Mouse (Mus musculus) brown adipose tissue, adult 24 weeks (tissue): ENCODE measurements around the gene Foxk2. TPM values are rescaled to one million over a fixed set of nuclear protein-coding genes. Genes with fewer than 3 reads are reported as not detected.
"Not testable (repeated sequence)": the region's sequence is repeated elsewhere in the genome, so short reads cannot be mapped to it uniquely, and the experiment has no call there.

Experiments used
- H3K27ac ChIP-seq: fragments of 200-500 bp; replicated peaks from 2 replicates; pipeline ENCODE4 v1.5.1; 2012; ENCODE audit warnings: low read depth, mild to moderate bottlenecking, low read length
- H3K4me1 ChIP-seq: fragments of 200-500 bp; 2 replicates; pipeline ENCODE4 v1.6.1; 2012; ENCODE audit warnings: low read length, mixed read lengths; ENCODE audit not compliant: control insufficient read depth, insufficient read depth, insufficient read length
- H3K4me3 ChIP-seq: fragments of 200-500 bp; 2 replicates; pipeline ENCODE4 v1.5.1; 2012; ENCODE audit warnings: low read depth, mild to moderate bottlenecking, low read length, moderate library complexity; ENCODE audit not compliant: insufficient read depth
- polyA plus RNA-seq: library from polyadenylated mRNA; stranded (reverse); fragments of >200 nt; gene quantifications from 2 replicates; pipeline ENCODE4 v1.2.4, GENCODE M21; 2012; ENCODE audit not compliant: missing spikeins, insufficient read depth, insufficient read length

Foxk2 gene
- polyA plus RNA-seq, 1 experiment, result 22.6 TPM

DNA sequence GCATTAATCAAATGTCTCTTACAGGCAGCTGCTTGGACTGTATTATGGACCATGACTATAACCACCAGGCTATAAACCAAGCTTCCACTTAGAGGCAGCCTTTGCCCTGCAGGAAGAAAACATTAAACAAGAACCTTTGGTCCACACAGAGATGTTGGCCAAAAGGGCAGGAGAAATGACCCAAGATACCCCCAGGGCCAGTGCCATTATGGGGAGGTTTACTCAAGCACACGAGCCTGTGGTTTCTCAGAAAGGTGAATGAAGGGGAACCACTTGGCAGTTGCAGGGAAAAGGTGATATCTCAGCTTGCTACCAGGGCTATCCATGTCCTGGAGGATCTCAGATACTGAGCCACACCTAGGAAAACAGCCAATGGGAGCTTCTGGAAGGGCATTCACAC, 66.2 kb downstream of the Foxk2 start:
- Histone ChIP-seq H3K27ac (no peak overlapping the region), H3K4me3 (no peak overlapping the region)

DNA sequence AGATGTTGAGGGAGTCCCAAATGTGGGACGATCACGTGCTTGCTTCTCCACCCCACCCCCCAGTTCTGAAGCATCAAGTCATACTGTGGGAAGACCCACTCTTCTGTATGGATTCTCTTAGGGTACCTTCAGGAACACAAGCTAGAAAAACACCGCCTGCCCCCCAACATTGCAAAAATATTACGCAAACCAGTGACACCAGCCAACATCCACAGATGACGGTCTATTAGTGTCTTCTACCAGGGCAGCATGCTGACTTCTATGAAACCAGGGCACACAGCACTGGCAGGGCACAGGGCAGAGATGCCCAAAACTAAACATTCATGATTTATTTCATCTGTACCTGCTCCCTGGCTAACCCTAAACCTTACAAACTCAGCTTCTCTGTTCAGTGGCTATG, 66.9 kb downstream of the Foxk2 start:
- Histone ChIP-seq H3K27ac (no peak overlapping the region), H3K4me1 (0 out of 2 replicates have a peak, but pooled peaks cover 4% of the 10 kb centered on the region), H3K4me3 (no peak overlapping the region)

More for the DNA sequence above, 66.2 kb downstream of the Foxk2 start:
- 0 out of 2 replicates have a peak, but pooled peaks cover 4% of the 10 kb centered on the region for H3K4me1 ChIP-seq

- H3K27ac ChIP-seq, result no peak overlapping the region
- H3K4me1 ChIP-seq, result 0 out of 2 replicates have a peak, but pooled peaks cover 4% of the 10 kb centered on the region
- H3K4me3 ChIP-seq, result no peak overlapping the region
These were observed 68.4 kb downstream of the Foxk2 start for GRCm38 (mm10) chr11:121328206-121328605.

GRCm38 (mm10) chr11:121328619-121329018, 68.8 kb downstream of the Foxk2 start:
- Histone ChIP-seq H3K4me1 (0 out of 2 replicates have a peak, but pooled peaks cover 4% of the 10 kb centered on the region), H3K4me3 (no peak overlapping the region), H3K27ac (no peak overlapping the region)

DNA sequence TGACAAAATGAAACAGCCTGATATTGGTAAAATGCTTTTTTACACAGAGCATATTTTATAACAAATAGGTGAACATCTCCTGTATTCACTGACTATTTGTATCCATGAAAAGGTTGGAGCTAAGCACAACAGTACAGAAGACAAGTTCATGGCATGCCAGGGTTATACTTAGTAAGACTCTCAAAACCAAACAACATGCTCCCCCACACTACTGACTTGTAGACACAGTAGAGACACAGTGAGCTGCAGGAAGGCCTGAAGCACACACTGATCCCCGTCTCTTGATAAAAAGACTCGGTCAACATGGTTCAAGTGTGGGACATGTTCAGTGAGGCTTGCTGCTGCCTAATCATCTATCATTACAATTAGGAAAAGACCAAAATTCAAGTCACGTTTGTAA, 71.9 kb downstream of the Foxk2 start:
- Histone ChIP-seq H3K4me3 (no peak overlapping the region), H3K4me1 (no peaks in the 10 kb centered on the region), H3K27ac (no peak overlapping the region)

GRCm38 (mm10) chr11:121339647-121340046, 79.9 kb downstream of the Foxk2 start:
- no peak overlapping the region for H3K27ac ChIP-seq
- H3K4me3 ChIP-seq, result no peak overlapping the region
- no peaks in the 10 kb centered on the region for H3K4me1 ChIP-seq

GRCm38 (mm10) chr11:121340287-121340686, 80.5 kb downstream of the Foxk2 start:
- H3K4me1 ChIP-seq, result no peaks in the 10 kb centered on the region
- H3K27ac ChIP-seq, result no peak overlapping the region
- H3K4me3 ChIP-seq, result no peak overlapping the region

DNA sequence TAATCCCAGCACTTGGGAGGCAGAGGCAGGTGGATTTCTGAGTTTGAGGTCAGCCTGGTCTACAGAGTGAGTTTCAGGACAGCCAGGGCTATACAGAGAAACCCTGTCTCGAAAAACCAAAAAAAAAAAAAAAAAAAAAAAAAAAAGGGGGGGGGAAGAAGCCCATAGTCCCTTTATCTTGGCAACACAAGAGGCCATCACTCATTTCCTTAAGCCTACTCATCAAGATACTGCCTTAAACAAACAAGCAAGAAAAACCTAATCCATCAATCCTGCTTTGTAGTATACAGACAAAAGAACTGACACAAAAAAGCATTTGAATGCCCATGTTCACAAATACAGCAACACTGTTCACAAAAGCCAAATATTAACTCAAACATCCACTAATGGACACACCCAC, 82.6 kb downstream of the Foxk2 start:
- H3K4me3 ChIP-seq, H3K4me1 ChIP-seq, H3K27ac ChIP-seq: not testable (repeated sequence)

DNA sequence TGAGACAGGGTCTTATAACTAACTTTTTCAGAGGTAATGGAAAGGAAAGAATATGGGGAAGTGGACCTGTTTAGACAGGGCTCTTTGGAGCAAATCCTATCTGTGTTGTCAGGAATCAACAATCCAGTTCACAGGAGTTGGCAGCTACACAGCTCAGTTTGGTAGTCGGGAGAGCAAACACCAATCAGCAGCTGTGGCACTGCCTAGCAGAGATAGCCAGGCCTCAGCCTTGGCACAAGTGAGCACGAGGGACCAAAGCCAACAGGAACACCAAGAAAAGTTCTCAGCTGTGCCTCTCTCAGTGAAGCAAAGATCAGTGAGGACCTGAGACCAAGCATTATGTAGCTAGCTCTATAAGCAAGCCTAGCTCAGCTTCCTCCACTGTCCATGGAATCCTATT, 87.2 kb downstream of the Foxk2 start:
- peaks cover 2% of the 10 kb centered on the region; the same call in 1 of the 2 replicates for H3K4me1 ChIP-seq
- no peak overlapping the region for H3K4me3 ChIP-seq
- no peak overlapping the region for H3K27ac ChIP-seq

DNA sequence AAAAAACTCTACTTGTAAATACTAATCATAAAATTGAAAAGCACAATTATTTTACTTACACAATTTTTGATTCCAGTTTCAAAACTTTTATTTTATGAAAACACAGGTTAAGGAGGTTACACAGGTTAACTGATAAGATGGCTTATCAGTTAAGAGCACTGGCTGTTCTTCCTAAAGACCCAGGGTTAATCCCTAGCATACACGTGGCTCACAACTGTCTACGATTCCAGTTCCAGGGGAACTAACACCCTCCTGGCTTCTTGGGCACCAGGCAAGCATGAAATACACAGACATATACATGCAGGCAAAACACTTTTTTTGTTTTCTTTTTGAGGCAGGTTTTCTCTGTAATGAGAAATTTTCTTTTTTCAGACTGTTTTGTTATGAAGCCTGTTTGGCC, 88.4 kb downstream of the Foxk2 start:
- peaks cover 6% of the 10 kb centered on the region; the same call in 1 of the 2 replicates for H3K4me1 ChIP-seq
- H3K4me3 ChIP-seq, result no peak overlapping the region
- no peak overlapping the region for H3K27ac ChIP-seq

GRCm38 (mm10) chr11:121348727-121349126, 88.9 kb downstream of the Foxk2 start:
- not testable (repeated sequence) for H3K4me1 ChIP-seq, H3K27ac ChIP-seq, H3K4me3 ChIP-seq

- H3K27ac ChIP-seq, result peak overlapping the region; percentile 88
- H3K4me1 ChIP-seq, result peaks cover 10% of the 10 kb centered on the region; the same call in 1 of the 2 replicates
- H3K4me3 ChIP-seq, result peak overlapping the region; percentile 96
These were observed 93.7 kb downstream of the Foxk2 start for GRCm38 (mm10) chr11:121353326-121354090.

DNA sequence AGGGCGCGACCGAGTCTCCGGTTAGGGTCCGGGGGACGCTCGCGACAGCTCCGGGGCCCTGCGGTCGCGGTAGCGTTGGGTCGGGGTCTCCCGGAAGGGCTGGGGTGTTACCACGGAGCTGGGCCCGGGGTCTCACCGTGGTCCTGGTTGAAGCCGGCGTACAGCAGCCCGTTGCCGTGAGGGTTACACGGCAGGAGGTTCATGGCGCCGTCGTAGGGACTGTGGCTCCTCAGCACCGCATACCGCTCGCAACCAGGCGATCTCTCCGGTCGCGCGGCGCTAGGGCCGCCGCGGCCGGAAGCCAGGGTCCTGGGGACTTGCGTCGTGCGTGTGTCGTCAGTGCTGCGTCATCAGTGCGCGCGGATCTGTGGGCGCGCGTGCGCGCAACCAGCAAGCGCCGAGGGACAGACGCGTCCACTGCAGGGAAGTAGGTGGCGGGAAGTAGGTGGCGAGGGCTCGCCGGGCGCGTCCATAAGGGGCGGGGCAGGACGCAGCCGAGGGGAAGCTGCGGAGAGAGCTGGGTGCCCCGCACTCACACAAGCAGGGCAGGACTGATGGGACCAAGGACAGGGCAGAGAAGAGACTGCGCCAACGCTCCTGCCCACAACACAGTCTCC, 94.4 kb downstream of the Foxk2 start, which contains the start of gene Wdr45b:
Wdr45b (minus strand) TSS at position 355 of the 617 bp plus-strand sequence.
- Histone ChIP-seq H3K4me1 (peaks cover 10% of the 10 kb centered on the region; the same call in 1 of the 2 replicates), H3K4me3 (peak within 1 kb of the TSS; percentile 96), H3K27ac (peak within 1 kb of the TSS; percentile 88)
